Mouse (Mus musculus) ES-Bruce4 (cell line): ENCODE data around the gene Stx11. TPM values are rescaled to one million over a fixed set of nuclear protein-coding genes. Genes with fewer than 3 reads are reported as not detected.

Source experiments
- H3K27ac ChIP-seq: 2 replicates; pipeline ENCODE4 v1.5.1; 2012; ENCODE audit warnings: low read length, inconsistent platforms; ENCODE audit not compliant: insufficient read depth
- H3K27me3 ChIP-seq: 2 replicates; pipeline ENCODE4 v1.6.1; 2012; ENCODE audit warnings: mild to moderate bottlenecking, low read length, inconsistent platforms; ENCODE audit not compliant: control insufficient read depth, poor library complexity, insufficient read depth, severe bottlenecking
- H3K36me3 ChIP-seq: 2 replicates; pipeline ENCODE4 v1.6.1; 2012; ENCODE audit warnings: inconsistent platforms, mild to moderate bottlenecking, low read length, moderate library complexity; ENCODE audit not compliant: control insufficient read depth, poor library complexity, insufficient read depth, severe bottlenecking
- H3K4me1 ChIP-seq: one replicate; pipeline ENCODE4 v1.8.1; 2011; ENCODE audit warnings: low read length; ENCODE audit not compliant: control insufficient read depth, insufficient read depth
- H3K4me3 ChIP-seq: 2 replicates; pipeline ENCODE4 v1.5.1; 2011; ENCODE audit warnings: low read depth, mild to moderate bottlenecking, low read length
- H3K9ac ChIP-seq: 2 replicates; pipeline ENCODE4 v1.6.1; 2012; ENCODE audit warnings: low read depth, mild to moderate bottlenecking, inconsistent platforms; ENCODE audit not compliant: poor library complexity, severe bottlenecking
- H3K9me3 ChIP-seq: replicated peaks from 2 replicates; pipeline ENCODE4 v1.6.1; 2012; ENCODE audit warnings: mild to moderate bottlenecking, low read length, inconsistent platforms; ENCODE audit not compliant: control insufficient read depth, poor library complexity, insufficient read depth, severe bottlenecking
- CTCF ChIP-seq: IDR thresholded peaks from one replicate; pipeline ENCODE4 v1.8.1; 2011; ENCODE audit warnings: low read depth, low read length
- EP300 ChIP-seq: IDR thresholded peaks from 2 replicates; pipeline ENCODE4 v1.6.1; 2011; ENCODE audit warnings: low read depth, low read length; ENCODE audit not compliant: insufficient read depth
- POLR2A ChIP-seq: IDR thresholded peaks from one replicate; pipeline ENCODE4 v1.8.1; 2011; ENCODE audit warnings: low read length; ENCODE audit not compliant: insufficient read depth
- polyA plus RNA-seq: library from polyadenylated mRNA; stranded (reverse); fragments of >200 nt; gene quantifications from 2 replicates; pipeline ENCODE4 v1.2.4, GENCODE M21; 2011; ENCODE audit warnings: low read depth; ENCODE audit not compliant: missing spikeins, insufficient read depth, insufficient read length

The Stx11 gene
- polyA plus RNA-seq, 1 experiment: 2.1 TPM

DNA sequence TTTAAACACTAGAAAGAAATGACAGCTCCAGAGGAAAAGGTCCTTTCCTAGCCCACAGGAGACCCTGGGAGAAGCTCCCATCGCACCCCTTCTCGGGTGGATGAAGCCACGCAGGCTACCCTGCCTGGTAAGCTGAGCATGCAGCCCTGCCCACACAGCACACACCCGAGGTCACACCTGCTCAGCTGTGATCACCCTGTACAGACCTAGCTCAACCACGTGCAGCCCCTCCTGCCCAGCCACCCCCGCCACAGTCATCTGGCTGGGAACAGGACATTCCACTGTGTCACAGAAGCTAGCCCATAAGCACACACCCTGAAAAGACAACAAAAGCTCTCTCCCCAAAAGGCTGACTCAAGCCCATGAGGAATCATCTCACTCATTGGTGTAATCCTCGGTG is 14.8 kb downstream of the Stx11 start:
- H3K4me1 ChIP-seq: no peaks in the 10 kb centered on the region

GRCm38 (mm10) chr10:12947606-12948005 is 16.5 kb downstream of the Stx11 start:
- Histone ChIP-seq H3K27ac (no peak overlapping the region), H3K9ac (no peak overlapping the region), H3K36me3 (no peaks in the 10 kb centered on the region), H3K27me3 (0 out of 2 replicates have a peak, but pooled peaks cover 2% of the 10 kb centered on the region), H3K4me3 (no peak overlapping the region), H3K4me1 (no peaks in the 10 kb centered on the region), H3K9me3 (no peaks in the 10 kb centered on the region; the same call in 1 of the 2 replicates)
- no peak for TF ChIP-seq EP300
- TF ChIP-seq POLR2A: no peak
- no peak for TF ChIP-seq CTCF

More for the DNA sequence above, 14.8 kb downstream of the Stx11 start:
- Histone ChIP-seq H3K36me3 (no peaks in the 10 kb centered on the region), H3K4me3 (no peak overlapping the region), H3K9me3 (no peaks in the 10 kb centered on the region), H3K9ac (no peak overlapping the region), H3K27me3 (no peaks in the 10 kb centered on the region), H3K27ac (no peak overlapping the region)
- TF ChIP-seq EP300 (no peak), POLR2A (no peak), CTCF (no peak)

DNA sequence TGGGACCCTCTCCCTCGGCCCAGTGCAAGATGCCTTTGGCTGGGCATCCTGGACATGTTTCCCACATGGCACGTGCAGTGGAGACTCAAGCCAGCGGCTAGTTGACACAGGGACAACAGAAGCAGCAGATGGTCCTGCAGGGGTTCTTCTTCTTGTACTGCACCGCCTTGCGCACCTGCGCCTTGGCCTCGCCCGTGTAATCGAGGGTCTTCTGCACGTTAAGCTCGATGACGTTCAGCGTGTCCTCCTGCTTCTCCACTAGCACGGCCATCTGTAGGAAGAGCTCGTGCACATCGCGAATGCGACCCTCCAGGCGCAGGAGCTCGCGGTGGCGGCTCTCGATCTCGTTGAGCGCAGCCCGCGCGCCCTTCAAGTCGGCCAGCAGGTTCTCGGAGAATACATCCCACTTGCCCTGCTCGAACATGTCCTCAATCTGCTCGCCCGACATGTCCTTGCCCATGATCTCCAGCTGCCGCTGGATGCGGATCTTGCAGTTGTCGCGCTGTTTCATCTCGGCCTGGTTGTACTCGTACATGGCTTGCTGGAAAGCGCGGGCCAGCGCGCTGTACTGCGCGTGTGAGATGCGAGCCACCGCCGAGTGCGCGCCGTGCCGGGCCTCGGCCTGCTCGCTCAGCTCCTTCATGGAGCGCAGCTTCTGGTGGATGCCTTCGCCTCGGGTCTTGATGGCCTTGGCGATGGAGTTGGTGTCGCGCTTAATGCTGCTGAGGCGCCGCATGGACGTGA is 22.9 kb downstream of the Stx11 start:
- H3K27me3 ChIP-seq: 0 out of 2 replicates have a peak, but pooled peaks cover 2% of the 10 kb centered on the region

DNA sequence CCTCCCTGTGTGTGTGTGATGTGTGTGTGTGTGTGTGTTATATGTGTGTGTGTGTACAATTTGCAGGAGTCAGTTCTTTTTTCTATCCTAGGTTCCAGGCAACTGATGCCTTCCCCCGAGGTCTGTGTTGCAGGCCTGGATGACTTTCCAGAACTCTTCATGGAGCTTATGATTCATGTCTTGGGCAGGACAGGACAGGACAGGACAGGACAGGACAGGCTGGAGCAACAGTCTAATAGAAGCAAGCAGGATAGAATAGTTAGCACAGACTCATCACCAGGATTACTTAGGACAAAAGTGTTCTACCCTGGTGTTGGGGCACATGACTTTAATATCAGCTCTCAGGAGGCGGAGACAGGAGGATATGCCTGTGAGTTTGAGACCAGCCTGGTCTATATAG is 25.3 kb downstream of the Stx11 start:
- TF ChIP-seq EP300 (no peak), CTCF (no peak), POLR2A (no peak)
- H3K9ac ChIP-seq: no peak overlapping the region
- H3K9me3 ChIP-seq: no peaks in the 10 kb centered on the region; the same call in 1 of the 2 replicates
- no peak overlapping the region for H3K4me3 ChIP-seq
- H3K27me3 ChIP-seq: 0 out of 2 replicates have a peak, but pooled peaks cover 2% of the 10 kb centered on the region
- no peak overlapping the region for H3K27ac ChIP-seq
- no peaks in the 10 kb centered on the region for H3K4me1 ChIP-seq
- no peaks in the 10 kb centered on the region for H3K36me3 ChIP-seq

More for the DNA sequence above, 22.9 kb downstream of the Stx11 start:
- H3K4me3 ChIP-seq: peak overlapping the region; percentile 57
- peak overlapping the region; percentile 8 for H3K9ac ChIP-seq
- no peaks in the 10 kb centered on the region for H3K4me1 ChIP-seq
- TF ChIP-seq EP300 (no peak), POLR2A (no peak), CTCF (no peak)
- no peak overlapping the region for H3K27ac ChIP-seq
- no peaks in the 10 kb centered on the region for H3K36me3 ChIP-seq
- no peaks in the 10 kb centered on the region; the same call in 1 of the 2 replicates for H3K9me3 ChIP-seq

DNA sequence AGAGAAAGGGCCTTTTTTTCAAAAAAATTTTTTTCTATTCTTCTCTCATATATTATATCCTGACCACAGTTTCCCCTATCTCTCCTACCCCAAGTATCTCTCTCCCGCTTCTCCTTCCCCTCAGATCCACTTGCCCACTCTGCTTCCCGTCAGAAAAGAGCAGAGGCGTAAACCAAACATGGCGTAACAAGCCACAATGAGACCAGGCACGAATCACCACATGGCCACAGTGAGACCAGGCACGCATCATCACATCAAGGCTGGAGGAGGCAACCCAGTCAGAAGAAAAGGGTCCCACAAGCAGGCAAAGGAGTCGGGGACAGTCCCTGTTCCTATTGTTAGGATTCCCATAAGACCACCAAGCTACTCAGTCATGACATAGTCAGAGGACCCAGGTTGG is 28.0 kb downstream of the Stx11 start:
- Histone ChIP-seq H3K4me3 (no peak overlapping the region), H3K9me3 (no peaks in the 10 kb centered on the region)
- TF ChIP-seq CTCF (no peak), POLR2A (no peak), EP300 (no peak)

GRCm38 (mm10) chr10:12935575-12935974 is 28.5 kb downstream of the Stx11 start:
- Histone ChIP-seq H3K9ac (no peak overlapping the region), H3K4me1 (peaks cover 2% of the 10 kb centered on the region), H3K27ac (no peak overlapping the region), H3K36me3 (no peaks in the 10 kb centered on the region), H3K27me3 (no peaks in the 10 kb centered on the region), H3K4me3 (no peak overlapping the region), H3K9me3 (no peaks in the 10 kb centered on the region)
- TF ChIP-seq EP300 (no peak), CTCF (no peak), POLR2A (no peak)

More for the DNA sequence above, 28.0 kb downstream of the Stx11 start:
- H3K9ac ChIP-seq: no peak overlapping the region
- H3K36me3 ChIP-seq: no peaks in the 10 kb centered on the region
- H3K27me3 ChIP-seq: no peaks in the 10 kb centered on the region
- no peak overlapping the region for H3K27ac ChIP-seq
- peaks cover under 1% of the 10 kb centered on the region for H3K4me1 ChIP-seq
